Mouse (Mus musculus) bone marrow macrophage, adult 2 months (primary cell): ENCODE data around the gene Eif4e3. TPM values are rescaled to one million over a fixed set of nuclear protein-coding genes. Genes with fewer than 3 reads are reported as not detected.

Experiments
- H3K27ac ChIP-seq: 2 replicates; pipeline ENCODE4 v1.5.1; 2012; ENCODE audit warnings: low read depth, low read length; ENCODE audit not compliant: insufficient read depth
- H3K4me1 ChIP-seq: 2 replicates; pipeline ENCODE4 v1.6.1; 2012; ENCODE audit warnings: low read length; ENCODE audit not compliant: control insufficient read depth, insufficient read depth
- H3K4me3 ChIP-seq: 2 replicates; pipeline ENCODE4 v1.5.1; 2012; ENCODE audit warnings: mild to moderate bottlenecking, low read length, moderate library complexity; ENCODE audit not compliant: insufficient read depth
- CTCF ChIP-seq: IDR thresholded peaks from 2 replicates; pipeline ENCODE4 v1.5.1; 2012; ENCODE audit warnings: low read depth, mild to moderate bottlenecking, low read length, moderate library complexity
- POLR2A ChIP-seq: IDR thresholded peaks from 2 replicates; pipeline ENCODE4 v1.6.1; 2012; ENCODE audit warnings: mild to moderate bottlenecking, low read depth, low read length, borderline replicate concordance
- polyA plus RNA-seq: library from polyadenylated mRNA; stranded (reverse); fragments of >200 nt; gene quantifications from 2 replicates; pipeline ENCODE4 v1.2.4, GENCODE M21; 2012; ENCODE audit not compliant: missing spikeins, insufficient read depth, insufficient read length

Eif4e3 gene
- polyA plus RNA-seq, 1 experiment = 26.3 TPM

DNA sequence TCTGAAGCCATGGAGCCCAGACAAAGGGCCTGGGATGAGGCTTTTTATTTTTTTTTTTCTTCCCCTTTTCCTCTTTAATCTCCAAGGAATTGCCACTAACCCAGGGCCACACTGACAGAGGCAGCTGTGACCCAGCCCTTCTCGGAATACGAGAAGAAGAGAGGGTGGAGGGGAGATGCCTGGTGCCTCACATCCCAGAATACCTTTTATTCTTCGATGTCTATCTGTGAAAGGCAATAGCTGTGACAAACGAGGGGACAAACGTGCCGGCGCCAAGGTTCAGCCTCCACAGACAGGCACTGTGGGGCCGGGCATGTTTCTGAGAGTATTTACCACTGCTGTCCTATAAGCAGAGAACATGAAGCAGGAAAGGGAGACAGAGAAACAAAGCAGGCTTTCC is 66.9 kb downstream of the Eif4e3 start:
- H3K4me1 ChIP-seq = no peaks in the 10 kb centered on the region
- no peak for TF ChIP-seq POLR2A
- no peak for TF ChIP-seq CTCF
- H3K4me3 ChIP-seq = no peak overlapping the region
- no peak overlapping the region for H3K27ac ChIP-seq

DNA sequence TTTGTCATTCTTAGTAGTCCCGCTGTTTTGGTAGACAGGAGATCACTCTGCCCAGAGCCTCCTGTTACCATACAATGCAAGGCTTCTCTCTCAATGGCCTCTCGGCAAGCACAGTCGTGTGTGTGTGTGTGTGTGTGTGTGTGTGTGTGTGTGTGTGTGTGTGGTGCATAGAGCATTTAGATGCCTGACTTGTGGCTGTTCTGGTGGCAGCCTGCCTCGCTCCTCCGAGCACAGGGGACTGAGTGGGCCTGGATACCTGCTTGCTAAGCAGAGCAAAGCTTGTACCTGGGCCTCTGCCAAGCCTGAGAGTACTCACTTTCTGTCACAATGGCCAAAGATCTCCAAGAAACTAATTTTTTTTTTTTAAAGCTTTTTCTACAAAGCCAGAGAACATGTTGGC is 67.3 kb downstream of the Eif4e3 start:
- TF ChIP-seq POLR2A (no peak), CTCF (no peak)
- Histone ChIP-seq H3K4me3 (no peak overlapping the region), H3K27ac (no peak overlapping the region), H3K4me1 (no peaks in the 10 kb centered on the region)

DNA sequence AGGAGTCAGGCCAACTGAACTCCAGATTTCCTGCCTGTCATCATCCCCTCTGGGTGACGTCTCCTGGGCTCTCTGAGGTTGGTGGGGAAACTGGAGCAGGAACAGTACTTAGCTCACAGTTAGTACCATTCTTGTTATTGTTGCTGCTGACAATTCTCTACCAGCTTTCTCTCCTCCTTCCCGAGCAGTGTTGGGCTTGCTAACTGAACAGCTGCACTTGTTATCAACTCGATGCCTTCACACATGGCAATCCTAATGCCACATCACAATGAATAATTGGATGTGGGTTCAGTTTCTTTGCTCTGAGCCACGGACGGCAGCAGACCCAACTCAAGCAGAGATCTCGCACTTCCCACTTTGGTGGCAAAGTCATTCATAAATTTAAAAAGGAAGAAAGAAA is 89.5 kb downstream of the Eif4e3 start:
- Histone ChIP-seq H3K4me3 (no peak overlapping the region), H3K27ac (no peak overlapping the region), H3K4me1 (peaks cover 4% of the 10 kb centered on the region)
- TF ChIP-seq POLR2A (no peak), CTCF (no peak)

DNA sequence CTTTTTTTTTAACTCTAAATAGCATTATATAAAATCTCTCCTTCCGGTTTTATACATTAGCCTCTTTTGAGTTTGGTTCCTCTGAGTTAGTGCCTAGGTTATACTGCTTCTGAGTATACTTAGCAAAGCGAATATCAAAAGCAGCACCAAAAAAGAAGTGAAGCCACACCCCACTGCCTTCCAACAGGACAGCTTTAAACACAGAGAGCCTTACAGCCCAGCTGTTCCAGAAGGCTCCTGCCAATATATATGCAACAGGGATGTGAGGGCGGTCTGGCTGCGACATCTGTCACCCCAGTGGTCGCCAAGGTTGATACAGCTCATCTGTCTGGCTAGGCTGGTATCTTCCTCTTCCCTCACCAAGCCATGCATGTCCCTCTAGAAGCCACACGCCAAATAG is 90.9 kb downstream of the Eif4e3 start:
- no peak for TF ChIP-seq POLR2A
- no peak for TF ChIP-seq CTCF
- Histone ChIP-seq H3K27ac (no peak overlapping the region), H3K4me1 (peaks cover 4% of the 10 kb centered on the region), H3K4me3 (no peak overlapping the region)

Other genes starting within 250 kb of the Eif4e3 start
- 73.4 and 77.6 TPM in 2 replicates for gene Foxp1, start 144.1 kb downstream of the Eif4e3 start, polyA plus RNA-seq
- gene Gm20696, start within 50 bp of the Eif4e3 start, polyA plus RNA-seq = 3.0 and 4.7 TPM in 2 replicates
- not detected in 2 replicates for gene Gpr27, start 25.9 kb upstream of the Eif4e3 start, polyA plus RNA-seq
- not detected in 2 replicates for gene Prok2, start 59.6 kb upstream of the Eif4e3 start, polyA plus RNA-seq